Mouse (Mus musculus) testis, adult 2 months (tissue): ENCODE results near the gene Olfr1441. TPM values are rescaled to one million over a fixed set of nuclear protein-coding genes. Genes with fewer than 3 reads are reported as not detected.

Experiments used
- H3K27ac ChIP-seq: fragments of 200-500 bp; 2 replicates; pipeline ENCODE4 v1.5.1; 2012; ENCODE audit warnings: low read depth, low read length; ENCODE audit not compliant: control insufficient read depth, insufficient read depth
- H3K27me3 ChIP-seq: fragments of 200-500 bp; 2 replicates; pipeline ENCODE4 v1.6.1; 2012; ENCODE audit warnings: mild to moderate bottlenecking, low read length, moderate library complexity; ENCODE audit not compliant: control insufficient read depth, insufficient read depth
- H3K36me3 ChIP-seq: fragments of 200-500 bp; 2 replicates; pipeline ENCODE4 v1.6.1; 2012; ENCODE audit warnings: mild to moderate bottlenecking, low read length; ENCODE audit not compliant: control insufficient read depth, insufficient read depth
- H3K4me1 ChIP-seq: fragments of 200-500 bp; 2 replicates; pipeline ENCODE4 v1.6.1; 2012; ENCODE audit warnings: low read length; ENCODE audit not compliant: control insufficient read depth, insufficient read depth
- H3K4me3 ChIP-seq: fragments of 200-500 bp; 2 replicates; pipeline ENCODE4 v1.5.1; 2012; ENCODE audit warnings: low read depth, mild to moderate bottlenecking, low read length, moderate library complexity, mixed read lengths; ENCODE audit not compliant: control insufficient read depth
- CTCF ChIP-seq: fragments of 200-500 bp; IDR thresholded peaks from 2 replicates; pipeline ENCODE4 v1.5.1; 2012; ENCODE audit warnings: low read depth, mild to moderate bottlenecking, inconsistent platforms, low read length, moderate library complexity; ENCODE audit not compliant: control insufficient read depth, insufficient read depth, insufficient replicate concordance
- POLR2A ChIP-seq: fragments of 200-500 bp; IDR thresholded peaks from 2 replicates; pipeline ENCODE4 v1.6.1; 2012; ENCODE audit warnings: low read depth, mild to moderate bottlenecking, inconsistent platforms, low read length, moderate library complexity; ENCODE audit not compliant: control insufficient read depth
- polyA plus RNA-seq: library from polyadenylated mRNA; depleted of rRNA; stranded (reverse); fragments of >200 nt; gene quantifications from 2 replicates; pipeline ENCODE4 v1.2.3, GENCODE M21; 2012; rRNA removed

Olfr1441 gene
- polyA plus RNA-seq, 1 experiment = not detected

DNA sequence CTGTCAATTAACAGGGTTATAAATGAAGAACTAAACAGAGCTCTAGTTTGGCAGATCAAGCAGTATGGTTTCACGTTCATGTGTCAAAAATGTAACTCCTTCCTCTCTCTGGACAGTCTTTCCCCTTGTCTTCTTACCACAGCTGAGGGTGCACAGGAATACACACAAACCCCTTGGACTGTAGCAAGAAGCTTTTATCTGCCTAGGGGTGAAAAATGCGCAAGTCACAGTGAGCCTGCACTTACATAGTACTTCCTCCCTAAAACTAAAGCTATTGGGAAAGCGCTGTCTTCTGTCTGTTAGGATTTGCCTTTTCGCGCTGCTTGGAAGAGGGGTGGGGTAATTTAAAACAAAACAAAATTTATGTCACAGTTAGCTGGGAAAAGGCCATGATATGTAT is 46.9 kb downstream of the Olfr1441 start:
- no peak for TF ChIP-seq CTCF
- no peak for TF ChIP-seq POLR2A
- Histone ChIP-seq H3K27ac (peak overlapping the region; percentile 16; the same call in 1 of the 2 replicates), H3K36me3 (no peaks in the 10 kb centered on the region)

GRCm38 (mm10) chr19:12464674-12465073 is 47.4 kb downstream of the Olfr1441 start:
- Histone ChIP-seq H3K4me3 (no peak overlapping the region), H3K4me1 (peaks cover 2% of the 10 kb centered on the region), H3K27me3 (no peaks in the 10 kb centered on the region), H3K36me3 (no peaks in the 10 kb centered on the region), H3K27ac (no peak overlapping the region; the same call in 1 of the 2 replicates)
- TF ChIP-seq POLR2A = no peak
- TF ChIP-seq CTCF = no peak

More for the DNA sequence above, 46.9 kb downstream of the Olfr1441 start:
- no peak overlapping the region for H3K4me3 ChIP-seq
- peaks cover 2% of the 10 kb centered on the region for H3K4me1 ChIP-seq
- H3K27me3 ChIP-seq = no peaks in the 10 kb centered on the region

DNA sequence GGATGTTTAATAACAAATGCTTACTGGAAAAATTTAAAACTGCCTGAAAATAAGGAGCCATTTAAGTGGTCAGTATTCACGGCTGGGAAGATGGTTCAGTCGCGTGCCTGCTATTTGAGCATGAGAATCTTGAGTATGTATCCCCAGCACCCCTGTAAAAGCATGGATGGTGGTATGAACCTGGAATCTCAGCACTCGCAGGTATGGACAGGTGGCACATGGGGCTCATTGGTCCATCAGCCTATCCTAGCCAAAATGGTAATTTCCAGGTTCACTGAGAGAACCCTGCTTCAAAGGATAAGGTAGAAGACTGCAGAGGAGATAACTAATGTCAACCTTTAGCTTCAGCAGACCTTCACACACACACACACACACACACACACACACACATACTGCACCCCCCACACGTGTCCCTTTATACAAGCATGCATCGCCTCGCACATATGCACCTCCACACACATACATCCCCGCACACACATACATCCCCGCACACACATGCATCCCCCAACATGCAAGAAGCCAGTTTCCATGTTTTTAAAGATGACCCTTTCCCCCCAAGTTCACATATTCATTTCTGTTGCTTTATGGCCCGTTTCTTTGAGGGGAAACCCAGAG is 48.4 kb downstream of the Olfr1441 start:
- no peak overlapping the region; the same call in 1 of the 2 replicates for H3K27ac ChIP-seq
- no peak for TF ChIP-seq CTCF
- TF ChIP-seq POLR2A = no peak
- no peaks in the 10 kb centered on the region for H3K27me3 ChIP-seq
- H3K36me3 ChIP-seq = no peaks in the 10 kb centered on the region
- no peak overlapping the region for H3K4me3 ChIP-seq
- H3K4me1 ChIP-seq = peaks cover 2% of the 10 kb centered on the region

DNA sequence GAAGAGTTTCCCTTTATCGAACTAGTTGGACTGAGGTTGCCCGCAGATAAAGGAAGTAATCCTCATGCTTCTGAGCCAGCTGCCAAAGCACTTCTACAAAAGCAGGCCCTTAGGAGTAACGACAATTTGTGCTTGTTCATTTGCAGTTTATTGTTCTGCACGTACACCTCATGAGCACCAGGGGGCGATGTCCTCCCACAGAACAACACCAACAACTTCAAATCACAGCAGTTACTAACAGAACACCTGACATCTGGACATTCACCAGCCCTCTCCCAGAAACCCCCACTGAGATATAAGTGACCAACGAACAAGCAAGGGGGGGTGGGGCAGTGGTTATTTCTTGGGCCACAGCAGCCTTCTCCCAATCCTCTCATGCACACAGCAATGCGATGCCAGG is 49.0 kb downstream of the Olfr1441 start:
- H3K27ac ChIP-seq = no peak overlapping the region
- no peak overlapping the region for H3K4me3 ChIP-seq
- peaks cover 2% of the 10 kb centered on the region for H3K4me1 ChIP-seq
- no peaks in the 10 kb centered on the region for H3K27me3 ChIP-seq
- no peaks in the 10 kb centered on the region for H3K36me3 ChIP-seq
- no peak for TF ChIP-seq POLR2A
- TF ChIP-seq CTCF = peak; percentile 46; the same call in 1 of the 2 replicates

DNA sequence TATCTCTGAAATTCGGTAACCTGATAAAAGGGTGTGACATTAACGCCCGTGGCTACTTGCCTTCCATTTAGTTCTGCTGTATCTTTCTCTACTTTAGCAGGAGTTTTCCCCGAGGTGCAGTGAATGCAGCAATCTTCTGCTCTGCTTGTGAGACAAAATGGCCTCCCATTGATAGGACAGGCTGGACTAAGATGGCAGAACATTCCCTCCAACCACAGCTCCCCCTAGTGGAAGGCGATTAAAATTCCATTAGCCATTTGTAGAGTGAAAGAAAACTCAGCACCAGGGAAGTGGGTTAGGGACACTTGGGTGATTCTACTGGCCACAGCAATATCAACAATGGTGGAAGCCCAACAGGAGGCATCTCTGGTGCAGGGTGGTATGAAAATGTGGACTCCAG is 50.2 kb downstream of the Olfr1441 start:
- Histone ChIP-seq H3K27ac (peak overlapping the region; percentile 63), H3K4me3 (no peak overlapping the region), H3K27me3 (no peaks in the 10 kb centered on the region), H3K36me3 (no peaks in the 10 kb centered on the region), H3K4me1 (peaks cover 2% of the 10 kb centered on the region)
- no peak for TF ChIP-seq POLR2A
- TF ChIP-seq CTCF = peak; percentile 28; the same call in 1 of the 2 replicates

- TF ChIP-seq CTCF (no peak), POLR2A (no peak)
- peak overlapping the region; percentile 54 for H3K27ac ChIP-seq
- no peak overlapping the region for H3K4me3 ChIP-seq
- no peaks in the 10 kb centered on the region for H3K36me3 ChIP-seq
- no peaks in the 10 kb centered on the region; the same call in 1 of the 2 replicates for H3K4me1 ChIP-seq
- no peaks in the 10 kb centered on the region for H3K27me3 ChIP-seq
Observed at GRCm38 (mm10) chr19:12471866-12472265, 54.6 kb downstream of the Olfr1441 start.

- peak overlapping the region; percentile 68 for H3K27ac ChIP-seq
- no peaks in the 10 kb centered on the region for H3K36me3 ChIP-seq
Observed at GRCm38 (mm10) chr19:12472381-12472976, 55.2 kb downstream of the Olfr1441 start.

More at GRCm38 (mm10) chr19:12472381-12472976, 55.2 kb downstream of the Olfr1441 start:
- H3K4me3 ChIP-seq = no peak overlapping the region
- no peaks in the 10 kb centered on the region; the same call in 1 of the 2 replicates for H3K4me1 ChIP-seq
- H3K27me3 ChIP-seq = no peaks in the 10 kb centered on the region
- no peak for TF ChIP-seq CTCF
- TF ChIP-seq POLR2A = no peak

Other genes with a start within 250 kb of the Olfr1441 start
- gene Olfr1555-ps1, start 247.3 kb upstream of the Olfr1441 start, polyA plus RNA-seq = not detected in 2 replicates
- gene Olfr1431, start 216.8 kb upstream of the Olfr1441 start, polyA plus RNA-seq = not detected in 2 replicates
- gene Olfr1432, start 184.8 kb upstream of the Olfr1441 start, polyA plus RNA-seq = 0.09 and 0.12 TPM in 2 replicates
- 0.26 and 0.52 TPM in 2 replicates for gene Olfr262, start 175.8 kb upstream of the Olfr1441 start, polyA plus RNA-seq
- 0.10 TPM in 1 of 2 replicates, not detected in the other for gene Olfr235, start 156.4 kb upstream of the Olfr1441 start, polyA plus RNA-seq
- gene Olfr1434, start 137.6 kb upstream of the Olfr1441 start, polyA plus RNA-seq = not detected in 2 replicates
- not detected in 2 replicates for gene Olfr1436, start 118.3 kb upstream of the Olfr1441 start, polyA plus RNA-seq
- not detected in 2 replicates for gene Olfr1437, start 92.3 kb upstream of the Olfr1441 start, polyA plus RNA-seq
- not detected in 2 replicates for gene Olfr1438-ps1, start 81.5 kb upstream of the Olfr1441 start, polyA plus RNA-seq
- not detected in 2 replicates for gene Olfr1440, start 30.2 kb upstream of the Olfr1441 start, polyA plus RNA-seq
- gene Pfpl, start 10.5 kb downstream of the Olfr1441 start, polyA plus RNA-seq = 0.02 TPM in 2 replicates
- gene Mpeg1, start 43.3 kb downstream of the Olfr1441 start, polyA plus RNA-seq = 2.8 and 3.3 TPM in 2 replicates
- gene Dtx4, start 84.0 kb downstream of the Olfr1441 start, polyA plus RNA-seq = 5.7 and 6.0 TPM in 2 replicates
- gene Fam111a, start 128.3 kb downstream of the Olfr1441 start, polyA plus RNA-seq = 0.07 and 0.11 TPM in 2 replicates
- gene Gm4952, start 182.5 kb downstream of the Olfr1441 start, polyA plus RNA-seq = not detected in 2 replicates
- not detected in 2 replicates for gene Glyat, start 215.9 kb downstream of the Olfr1441 start, polyA plus RNA-seq